Mouse (Mus musculus) kidney, embryonic 16.5 days (tissue): ENCODE measurements around the gene Mad1l1. TPM values are rescaled to one million over a fixed set of nuclear protein-coding genes. Genes with fewer than 3 reads are reported as not detected.

Source experiments
- ATAC-seq: fragments of 200-750 bp; cut with Nextera tagmentation; 2 replicates; pipeline ENCODE4 v1.8.0; 2017; ENCODE audit warnings: moderate TSS enrichment; ENCODE audit not compliant: low FRiP score, low TSS enrichment
- H3K27ac ChIP-seq: fragments of 300-500 bp; sonication (generic); 2 replicates; pipeline ENCODE4 v1.5.1; 2014; ENCODE audit warnings: low read length
- H3K27me3 ChIP-seq: fragments of 300-500 bp; sonication (generic); 2 replicates; pipeline ENCODE4 v1.6.1; 2014; ENCODE audit warnings: low read length, control low read depth, mixed read lengths; ENCODE audit not compliant: insufficient read depth
- H3K36me3 ChIP-seq: fragments of 300-500 bp; sonication (generic); 2 replicates; pipeline ENCODE4 v1.6.1; 2014; ENCODE audit warnings: low read length, control low read depth, mixed read lengths; ENCODE audit not compliant: insufficient read depth
- H3K4me1 ChIP-seq: fragments of 300-500 bp; sonication (generic); 2 replicates; pipeline ENCODE4 v1.6.1; 2014; ENCODE audit warnings: low read length, control low read depth, mixed read lengths; ENCODE audit not compliant: insufficient read depth
- H3K4me2 ChIP-seq: fragments of 300-500 bp; sonication (generic); replicated peaks from 2 replicates; pipeline ENCODE4 v1.6.1; 2014; ENCODE audit warnings: low read depth, low read length
- H3K4me3 ChIP-seq: fragments of 300-500 bp; sonication (generic); 2 replicates; pipeline ENCODE4 v1.5.1; 2014; ENCODE audit warnings: mild to moderate bottlenecking, low read length
- H3K9ac ChIP-seq: fragments of 300-500 bp; sonication (generic); replicated peaks from 2 replicates; pipeline ENCODE4 v1.6.1; 2014; ENCODE audit warnings: low read length
- H3K9me3 ChIP-seq: fragments of 300-500 bp; sonication (generic); 2 replicates; pipeline ENCODE4 v1.6.1; 2016; ENCODE audit warnings: low read length, control low read depth
- WGBS: fragments of 180-500 bp; shearing (Covaris S2); extraction: QIAGEN DNeasy Blood & Tissue Kit; methylation state at CpG from one replicate; pipeline ENCODE4 v1.1.7; 2014; 5-methylcytosine and 5-hydroxymethylcytosine counted together
- polyA plus RNA-seq: library from polyadenylated mRNA; unstranded; fragments of >200 nt; fragmentation: Nextera tagmentation; extraction: Ambion mirVana; gene quantifications from 2 replicates; pipeline ENCODE4 v1.2.1, GENCODE M21; 2015

Gene Mad1l1
- polyA plus RNA-seq, 1 experiment from 2014 or later: 51.6 TPM

DNA sequence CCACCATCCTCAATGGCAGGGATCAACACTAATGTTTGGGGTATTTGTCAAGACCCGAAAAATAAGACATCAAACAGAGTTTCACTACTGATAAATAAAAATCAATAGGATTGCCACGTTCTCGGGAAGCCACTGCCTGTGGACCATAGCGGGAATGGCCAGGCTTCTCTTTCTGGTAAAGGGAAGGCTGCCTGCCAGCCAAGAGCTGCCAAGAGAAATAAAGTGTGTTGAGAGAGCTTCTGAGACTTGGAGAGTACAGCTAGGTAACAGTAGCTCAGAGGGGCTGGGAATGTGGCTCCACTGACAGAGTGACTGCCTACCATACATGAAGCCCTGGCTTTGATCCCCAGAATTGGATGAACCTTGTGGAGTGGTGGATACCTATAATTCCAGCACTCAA lies 108.4 kb downstream of the Mad1l1 start:
- H3K36me3 ChIP-seq: no peaks in the 10 kb centered on the region
- ATAC-seq: no peak
- no peak overlapping the region for H3K4me3 ChIP-seq
- H3K9ac ChIP-seq: no peak overlapping the region
- H3K27me3 ChIP-seq: no peaks in the 10 kb centered on the region
- no peaks in the 10 kb centered on the region for H3K9me3 ChIP-seq
- WGBS: 91% methylated on average over 4 of the region's 4 CpGs
- no peak overlapping the region for H3K27ac ChIP-seq
- H3K4me1 ChIP-seq: peaks cover 14% of the 10 kb centered on the region
- no peak overlapping the region for H3K4me2 ChIP-seq

DNA sequence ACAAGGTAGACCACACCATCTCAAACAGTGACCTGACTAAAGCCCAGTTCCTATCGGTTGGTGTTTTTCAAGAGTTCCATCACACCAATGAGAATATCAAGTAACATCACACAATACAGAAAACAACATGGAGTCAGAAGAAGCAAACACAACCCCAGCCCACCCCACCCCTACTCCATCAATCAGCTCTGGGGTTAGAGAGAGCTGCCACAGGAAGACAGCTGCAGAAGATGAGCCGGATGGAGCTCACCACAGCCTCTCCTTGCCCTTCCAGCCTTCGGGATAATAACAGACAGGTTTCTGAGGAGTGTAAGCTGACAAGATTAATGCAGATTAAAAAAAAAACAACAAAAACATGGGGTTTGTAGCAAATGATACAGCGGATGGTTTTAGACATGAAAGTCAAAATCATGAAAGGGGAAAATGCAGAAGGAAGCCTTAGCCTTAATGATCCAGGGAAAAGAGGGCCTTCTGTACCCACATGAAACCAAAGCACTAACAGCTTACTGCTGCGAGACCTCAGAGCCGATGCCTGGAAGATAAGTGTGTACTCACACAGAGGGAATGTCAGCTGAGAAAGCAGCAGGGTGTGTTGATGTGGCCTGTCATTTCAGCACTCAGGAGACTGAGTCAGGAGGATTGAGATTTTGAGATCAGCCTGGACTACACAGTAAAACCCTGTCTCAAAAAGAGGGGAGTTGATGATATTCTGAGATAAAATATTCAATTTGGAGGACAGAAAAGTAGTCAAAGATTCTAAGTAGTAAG lies 110.8 kb downstream of the Mad1l1 start:
- H3K4me1 ChIP-seq: peaks cover 14% of the 10 kb centered on the region
- ATAC-seq: no peak
- no peaks in the 10 kb centered on the region for H3K9me3 ChIP-seq
- no peaks in the 10 kb centered on the region for H3K36me3 ChIP-seq
- H3K9ac ChIP-seq: no peak overlapping the region
- no peak overlapping the region for H3K4me3 ChIP-seq
- no peak overlapping the region for H3K27ac ChIP-seq
- 53% methylated on average over 6 of the region's 6 CpGs for WGBS
- H3K4me2 ChIP-seq: no peak overlapping the region
- no peaks in the 10 kb centered on the region for H3K27me3 ChIP-seq

DNA sequence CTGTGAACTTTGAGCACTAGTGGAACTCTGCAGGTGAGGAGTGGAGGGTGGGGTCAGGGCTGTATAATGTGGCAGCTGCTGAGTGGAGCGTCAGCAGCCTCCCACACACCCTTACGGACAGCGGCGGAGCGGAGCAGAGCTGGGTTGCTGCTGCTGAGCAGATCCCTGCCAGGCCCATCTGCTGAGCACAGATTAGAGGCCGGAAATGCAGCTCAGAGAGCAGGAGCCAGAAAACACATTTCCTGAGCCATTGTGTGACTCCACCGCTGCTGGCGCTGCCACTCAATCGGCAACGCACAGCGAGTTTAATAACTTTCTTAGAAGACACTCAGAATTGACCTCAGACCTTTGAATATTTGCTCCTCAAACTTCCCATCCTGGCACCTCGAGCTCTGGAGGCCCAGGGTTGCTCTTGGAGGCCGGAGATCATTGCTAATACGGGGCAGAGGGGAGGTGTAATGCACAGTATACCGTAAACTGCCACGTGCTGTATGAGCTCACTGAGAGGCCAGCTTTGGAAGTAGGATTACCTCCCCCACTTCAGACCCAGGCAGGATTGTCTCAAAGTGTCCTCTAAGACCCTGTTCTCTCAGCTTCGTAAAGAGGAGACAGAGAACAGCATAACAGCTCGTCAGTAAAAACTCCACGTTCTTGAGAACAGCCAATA lies 112.5 kb downstream of the Mad1l1 start:
- H3K36me3 ChIP-seq: no peaks in the 10 kb centered on the region
- H3K4me3 ChIP-seq: no peak overlapping the region
- peak overlapping the region; percentile 42; the same call in 1 of the 2 replicates for H3K9ac ChIP-seq
- H3K4me1 ChIP-seq: peaks cover 14% of the 10 kb centered on the region
- 0 out of 2 replicates have a peak overlapping the region, but pooled peaks have one; percentile 17 for H3K4me2 ChIP-seq
- H3K9me3 ChIP-seq: no peaks in the 10 kb centered on the region
- WGBS: 19% methylated on average over 19 of the region's 19 CpGs
- H3K27ac ChIP-seq: peak overlapping the region; percentile 77
- ATAC-seq: peak; percentile 85
- no peaks in the 10 kb centered on the region for H3K27me3 ChIP-seq

DNA sequence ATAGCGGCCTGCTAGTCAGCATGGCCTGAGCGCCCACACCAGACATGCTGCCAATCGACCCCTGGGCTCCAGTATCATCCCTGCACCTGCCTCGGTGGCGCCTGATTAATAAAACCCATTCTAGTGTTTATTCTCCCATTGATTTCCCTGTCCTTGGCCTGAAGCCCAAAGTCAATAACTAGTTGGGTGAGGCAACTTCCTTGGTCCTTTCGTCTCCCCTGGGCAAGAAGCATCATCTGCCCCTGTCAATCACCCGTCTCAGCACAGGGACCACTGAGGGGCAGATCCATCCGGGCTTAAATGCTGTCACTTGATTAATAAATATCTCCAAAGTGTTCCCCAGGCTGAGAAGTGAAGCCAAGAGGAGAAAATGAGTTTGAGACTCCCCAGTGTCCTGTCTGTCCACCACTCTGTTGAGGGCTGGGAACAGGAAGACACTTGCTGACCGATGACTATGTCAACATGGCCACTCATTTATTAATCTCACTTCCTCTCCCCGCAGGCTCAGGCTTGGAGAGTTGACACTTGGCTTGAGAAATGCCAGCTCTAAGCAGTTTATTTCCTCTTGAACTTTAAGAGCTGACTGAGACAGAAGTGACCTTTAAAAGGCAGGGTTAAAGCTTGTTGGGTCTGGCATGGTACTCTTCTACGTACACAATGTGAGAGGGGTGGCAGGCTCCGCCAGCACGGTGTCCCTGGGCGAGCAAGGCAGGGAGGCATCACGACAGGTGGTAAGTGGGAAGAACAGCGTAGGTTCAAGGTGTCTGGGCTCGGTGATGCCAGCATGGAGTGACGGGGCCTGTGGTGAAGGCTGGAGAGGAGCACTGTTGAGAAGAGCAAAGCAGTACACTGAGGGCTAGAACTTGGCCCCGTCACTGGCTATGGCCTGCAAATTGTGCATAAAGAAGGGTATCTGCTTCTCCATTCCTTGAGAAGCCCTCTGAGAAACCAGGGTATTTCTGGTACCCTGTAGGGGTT lies 114.3 kb downstream of the Mad1l1 start:
- H3K4me1 ChIP-seq: peaks cover 14% of the 10 kb centered on the region
- 84% methylated on average over 19 of the region's 19 CpGs for WGBS
- no peak overlapping the region for H3K4me2 ChIP-seq
- no peaks in the 10 kb centered on the region for H3K27me3 ChIP-seq
- H3K4me3 ChIP-seq: no peak overlapping the region
- H3K36me3 ChIP-seq: no peaks in the 10 kb centered on the region
- H3K9me3 ChIP-seq: no peaks in the 10 kb centered on the region
- H3K9ac ChIP-seq: no peak overlapping the region
- ATAC-seq: no peak
- H3K27ac ChIP-seq: no peak overlapping the region

DNA sequence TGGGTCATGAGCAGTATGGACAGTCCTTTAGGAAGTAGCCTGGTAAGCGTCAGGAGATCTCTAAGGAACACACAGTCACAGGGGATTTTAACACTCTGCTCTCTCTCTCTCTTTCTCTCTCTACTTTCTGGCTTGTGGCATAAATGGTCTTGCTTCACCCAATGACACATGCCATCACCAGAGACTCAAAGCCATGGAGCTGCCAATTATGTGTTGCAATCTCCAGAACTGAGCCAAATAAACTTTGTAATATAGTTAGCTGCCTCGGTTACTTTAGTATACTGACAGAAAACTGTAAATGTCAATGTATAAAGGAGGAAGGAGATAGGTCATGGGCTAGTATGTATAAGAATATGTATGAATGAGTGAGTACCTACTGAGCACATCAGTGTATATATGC lies 115.4 kb downstream of the Mad1l1 start:
- Histone ChIP-seq H3K9me3 (no peaks in the 10 kb centered on the region), H3K4me2 (no peak overlapping the region), H3K27ac (no peak overlapping the region), H3K4me1 (peaks cover 14% of the 10 kb centered on the region), H3K9ac (no peak overlapping the region), H3K36me3 (no peaks in the 10 kb centered on the region), H3K4me3 (no peak overlapping the region), H3K27me3 (no peaks in the 10 kb centered on the region)
- no peak for ATAC-seq
- WGBS: 91% methylated on average over 2 of the region's 2 CpGs

DNA sequence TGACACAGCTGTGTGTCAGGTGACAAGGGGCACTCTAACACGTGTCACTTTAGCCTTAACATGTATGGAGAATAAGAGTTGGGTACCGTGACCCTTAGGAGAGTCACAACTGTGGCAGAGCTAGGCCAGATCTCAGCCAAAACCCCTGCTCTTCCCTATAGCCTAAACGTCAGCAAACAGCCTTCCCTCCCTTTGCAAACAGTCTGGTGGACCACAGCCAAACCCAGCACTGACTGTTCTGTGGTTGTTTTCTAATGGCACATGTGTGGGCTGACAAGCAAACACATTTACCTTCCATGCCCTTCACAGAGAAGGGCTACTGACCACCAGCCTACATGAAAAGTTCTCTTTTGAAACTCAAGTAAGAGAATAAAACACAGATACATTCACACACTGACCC lies 116.9 kb downstream of the Mad1l1 start:
- ATAC-seq: no peak
- 81% methylated on average over 3 of the region's 3 CpGs for WGBS
- no peak overlapping the region for H3K9ac ChIP-seq
- H3K27me3 ChIP-seq: no peaks in the 10 kb centered on the region
- no peaks in the 10 kb centered on the region for H3K9me3 ChIP-seq
- H3K27ac ChIP-seq: no peak overlapping the region
- no peaks in the 10 kb centered on the region for H3K36me3 ChIP-seq
- peaks cover 13% of the 10 kb centered on the region for H3K4me1 ChIP-seq
- H3K4me2 ChIP-seq: no peak overlapping the region
- no peak overlapping the region for H3K4me3 ChIP-seq

DNA sequence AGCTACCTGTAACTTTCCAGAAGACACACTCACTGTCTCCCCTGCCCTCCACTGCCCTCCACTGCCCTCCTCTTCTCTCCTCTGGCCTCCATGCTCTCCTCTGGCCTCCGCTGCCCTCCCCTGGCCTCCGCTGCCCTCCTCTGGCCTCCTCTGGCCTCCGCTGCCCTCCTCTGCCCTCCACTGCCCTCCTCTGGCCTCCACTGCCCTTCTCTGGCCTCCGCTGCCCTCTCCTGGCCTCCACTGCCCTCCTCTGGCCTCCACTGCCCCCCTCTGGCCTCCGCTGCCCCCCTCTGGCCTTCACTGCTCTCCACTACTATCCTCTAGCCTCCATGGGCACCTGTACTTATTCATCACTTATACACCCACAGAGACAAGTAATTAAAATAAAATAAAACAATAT lies 117.3 kb downstream of the Mad1l1 start:
- no peaks in the 10 kb centered on the region for H3K36me3 ChIP-seq
- no peak overlapping the region for H3K4me2 ChIP-seq
- H3K9ac ChIP-seq: no peak overlapping the region
- no peak for ATAC-seq
- no peak overlapping the region for H3K4me3 ChIP-seq
- no peak overlapping the region for H3K27ac ChIP-seq
- no peaks in the 10 kb centered on the region for H3K9me3 ChIP-seq
- no peaks in the 10 kb centered on the region for H3K27me3 ChIP-seq
- 87% methylated on average over 5 of the region's 5 CpGs for WGBS
- H3K4me1 ChIP-seq: peaks cover 9% of the 10 kb centered on the region

DNA sequence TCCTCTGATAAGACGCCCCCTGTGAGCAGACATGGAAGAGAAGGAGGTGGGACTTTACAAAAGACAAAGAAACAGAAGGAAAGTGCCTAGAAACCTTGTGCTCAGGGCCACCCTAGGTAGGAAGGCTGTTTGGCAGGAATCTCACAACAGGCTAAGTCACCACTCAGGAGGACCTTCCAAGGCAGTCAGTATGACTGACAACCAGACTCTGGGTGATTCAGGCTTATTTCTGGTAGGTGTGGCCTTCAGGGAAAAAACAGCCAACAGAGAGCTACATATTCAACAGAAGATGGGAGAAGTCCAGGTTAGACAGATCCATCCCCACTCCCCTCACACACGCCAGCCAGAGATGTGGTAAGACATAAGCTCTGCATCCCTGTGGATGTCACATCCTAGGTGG lies 118.9 kb downstream of the Mad1l1 start:
- Histone ChIP-seq H3K4me3 (no peak overlapping the region), H3K36me3 (no peaks in the 10 kb centered on the region), H3K27me3 (no peaks in the 10 kb centered on the region), H3K9ac (no peak overlapping the region), H3K4me2 (no peak overlapping the region), H3K4me1 (peaks cover 5% of the 10 kb centered on the region; the same call in 1 of the 2 replicates), H3K9me3 (no peaks in the 10 kb centered on the region), H3K27ac (no peak overlapping the region)
- WGBS: 74% methylated on average over 2 of the region's 2 CpGs
- ATAC-seq: no peak

DNA sequence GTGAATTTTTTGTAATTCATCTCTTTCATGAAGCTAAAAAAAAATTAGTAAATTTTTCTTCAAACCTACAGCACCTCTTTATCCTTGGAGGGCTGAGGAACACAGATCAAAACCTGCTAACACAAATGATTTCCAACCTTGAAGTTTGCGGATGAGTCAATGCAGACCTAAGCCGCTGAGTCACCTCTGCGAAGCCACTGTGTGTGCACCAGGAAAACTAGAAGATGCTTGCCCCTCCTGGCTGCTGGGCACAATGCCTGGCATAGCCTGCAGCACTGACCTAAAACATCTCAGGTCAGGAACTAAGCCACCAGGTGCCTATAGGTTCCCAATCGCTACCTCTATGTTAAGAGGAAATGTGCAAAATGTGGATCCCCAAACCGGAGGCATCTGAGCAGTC lies 119.8 kb downstream of the Mad1l1 start:
- Histone ChIP-seq H3K4me3 (no peak overlapping the region), H3K36me3 (no peaks in the 10 kb centered on the region), H3K9ac (no peak overlapping the region), H3K4me2 (no peak overlapping the region), H3K27me3 (no peaks in the 10 kb centered on the region), H3K4me1 (peaks cover 5% of the 10 kb centered on the region; the same call in 1 of the 2 replicates), H3K27ac (no peak overlapping the region), H3K9me3 (no peaks in the 10 kb centered on the region)
- 89% methylated on average over 5 of the region's 5 CpGs for WGBS
- no peak for ATAC-seq
